ENCODE assay signal across 8 mouse cellular contexts in genomic region chr10:62216595-62216994, GRCm38 (mm10). TPM values are rescaled to one million over a fixed set of nuclear protein-coding genes. Genes with fewer than 3 reads are reported as not detected.
DNase-seq lines count a peak whose midpoint lies in the region; ATAC-seq and TF ChIP-seq lines count a peak whose summit lies in the region.

No protein-coding gene starts in this region.

- H3K9ac ChIP-seq in kidney, postnatal 0 days (ENCODE audit: low read depth, low read length): no peak overlapping the region
- H3K9ac ChIP-seq in midbrain, embryonic 15.5 days: no peak overlapping the region

- H3K27ac ChIP-seq in kidney, postnatal 0 days: peak overlapping the region; percentile 72
- peak overlapping the region; percentile 19; the same call in 1 of the 2 replicates for H3K27ac ChIP-seq in midbrain, embryonic 15.5 days

- DNase-seq in G1E (ENCODE audit: low spot score): no peak
- peak; percentile 37 for DNase-seq in MN1 (ENCODE audit: low spot score)
- peak; percentile 74 for DNase-seq in kidney, postnatal 0 days (ENCODE audit: low spot score)
- no peak for DNase-seq in thymus, postnatal 0 days (ENCODE audit: low spot score)
- no peak for DNase-seq in gastrocnemius, postnatal 25 days

- no peak overlapping the region for H3K4me2 ChIP-seq in kidney, postnatal 0 days (ENCODE audit: low read length)
- H3K4me2 ChIP-seq in midbrain, embryonic 15.5 days: no peak overlapping the region

- peak; percentile 86 for ATAC-seq in G1E (ENCODE audit: extremely low read depth, insufficient number of reproducible peaks, low FRiP score, poor library complexity, severe bottlenecking)
- 0 out of 2 replicates have a peak, but pooled peaks have one; percentile 40 for ATAC-seq in kidney, postnatal 0 days (replicated peaks; ENCODE audit: low FRiP score, low read depth)
- no peak for ATAC-seq in midbrain, embryonic 15.5 days (replicated peaks)
- ATAC-seq in inflammation-experienced regulatory T-cells, adult 6 months: no peak

- H3K36me3 ChIP-seq in G1E (replicated peaks): no peaks in the 10 kb centered on the region
- peaks cover 8% of the 10 kb centered on the region for H3K36me3 ChIP-seq in erythroblast, embryonic 14.5 days (ENCODE audit: control insufficient read depth)
- H3K36me3 ChIP-seq in kidney, postnatal 0 days (ENCODE audit: insufficient read depth, low read length): no peaks in the 10 kb centered on the region
- H3K36me3 ChIP-seq in midbrain, embryonic 15.5 days (replicated peaks): no peaks in the 10 kb centered on the region

- 19% methylated on average over 5 of the region's 5 CpGs for WGBS in kidney, postnatal 0 days
- 47% methylated on average over 5 of the region's 5 CpGs for WGBS in midbrain, embryonic 15.5 days

- no peaks in the 10 kb centered on the region for H3K9me3 ChIP-seq in G1E (replicated peaks)
- no peaks in the 10 kb centered on the region for H3K9me3 ChIP-seq in erythroblast, embryonic 14.5 days (ENCODE audit: control insufficient read depth, low read length)
- no peaks in the 10 kb centered on the region for H3K9me3 ChIP-seq in kidney, postnatal 0 days (replicated peaks; ENCODE audit: low read length)
- H3K9me3 ChIP-seq in midbrain, embryonic 15.5 days: no peaks in the 10 kb centered on the region

- TF ChIP-seq CTCF in G1E (IDR thresholded peaks at IDR 0.05; ENCODE audit: low read depth, low read length): no peak
- TF ChIP-seq CTCF in kidney, postnatal 0 days (IDR thresholded peaks at IDR 0.05; ENCODE audit: low read depth): no peak

- no peak overlapping the region; the same call in 1 of the 2 replicates for H3K4me3 ChIP-seq in G1E (ENCODE audit: low read depth, low read length)
- H3K4me3 ChIP-seq in erythroblast, embryonic 14.5 days (replicated peaks): peak overlapping the region; percentile 44
- no peak overlapping the region for H3K4me3 ChIP-seq in kidney, postnatal 0 days (replicated peaks; ENCODE audit: low read depth, low read length)
- H3K4me3 ChIP-seq in midbrain, embryonic 15.5 days: no peak overlapping the region

- H3K27me3 ChIP-seq in G1E (ENCODE audit: insufficient read depth, low read length): no peaks in the 10 kb centered on the region
- no peaks in the 10 kb centered on the region for H3K27me3 ChIP-seq in erythroblast, embryonic 14.5 days (ENCODE audit: control insufficient read depth)
- no peaks in the 10 kb centered on the region for H3K27me3 ChIP-seq in kidney, postnatal 0 days (ENCODE audit: insufficient read depth, low read length)
- H3K27me3 ChIP-seq in midbrain, embryonic 15.5 days (replicated peaks): no peaks in the 10 kb centered on the region

- peaks cover 80% of the 10 kb centered on the region for H3K4me1 ChIP-seq in G1E (ENCODE audit: insufficient read depth, low read depth, low read length)
- H3K4me1 ChIP-seq in erythroblast, embryonic 14.5 days (ENCODE audit: control insufficient read depth): peaks cover 86% of the 10 kb centered on the region
- H3K4me1 ChIP-seq in kidney, postnatal 0 days (replicated peaks; ENCODE audit: insufficient read depth, low read length): peaks cover 19% of the 10 kb centered on the region
- H3K4me1 ChIP-seq in midbrain, embryonic 15.5 days: no peaks in the 10 kb centered on the region

RNA-seq across cellular contexts. Expression of gene Tspan15, which starts 14.5 kb away (rescaled TPM):
- 8.2 and 10.2 TPM in 2 replicates for total RNA-seq in G1E (2014; fragmentation: Nextera tagmentation)
- total RNA-seq in G1E (2017): 1.9 TPM in 2 replicates
- polyA plus RNA-seq in G1E (2012): 1.5 and 1.7 TPM in 2 replicates
- 0.29 and 0.30 TPM in 2 replicates for polyA plus RNA-seq in erythroblast, embryonic 14.5 days (2012)
- 47.0 and 49.8 TPM in 2 replicates for polyA plus RNA-seq in kidney, postnatal 0 days (2015; fragmentation: Nextera tagmentation; extraction: Ambion mirVana)
- 21.1 and 23.4 TPM in 2 replicates for polyA plus RNA-seq in midbrain, embryonic 15.5 days (2015; fragmentation: Nextera tagmentation; extraction: Ambion mirVana)
- polyA plus RNA-seq in thymus, postnatal 0 days (2015; fragmentation: Nextera tagmentation; extraction: Ambion mirVana): 3.7 and 4.5 TPM in 2 replicates
- not detected for polyA plus RNA-seq in inflammation-experienced regulatory T-cells, adult 6 months (2017; shearing (Covaris generic))
- 1 to 10 TPM; 4.0 to 5.2 TPM for total RNA-seq in gastrocnemius, postnatal 25 days (2021)

RNA-seq across cellular contexts. Expression of gene Tacr2, which starts 35.6 kb away (rescaled TPM):
- 0.45 TPM in 1 of 2 replicates, not detected in the other for total RNA-seq in G1E (2014; fragmentation: Nextera tagmentation)
- 0.06 TPM in 1 of 2 replicates, not detected in the other for total RNA-seq in G1E (2017)
- 0.03 TPM in 1 of 2 replicates, not detected in the other for polyA plus RNA-seq in G1E (2012)
- not detected in 2 replicates for polyA plus RNA-seq in erythroblast, embryonic 14.5 days (2012)
- not detected in 2 replicates for polyA plus RNA-seq in kidney, postnatal 0 days (2015; fragmentation: Nextera tagmentation; extraction: Ambion mirVana)
- not detected in 2 replicates for polyA plus RNA-seq in midbrain, embryonic 15.5 days (2015; fragmentation: Nextera tagmentation; extraction: Ambion mirVana)
- 0.05 and 0.06 TPM in 2 replicates for polyA plus RNA-seq in thymus, postnatal 0 days (2015; fragmentation: Nextera tagmentation; extraction: Ambion mirVana)
- polyA plus RNA-seq in inflammation-experienced regulatory T-cells, adult 6 months (2017; shearing (Covaris generic)): not detected
- not detected for total RNA-seq in gastrocnemius, postnatal 25 days (2021)

Comparison
In these comparisons a context has a peak if more than half of its experiments do, and no peak if none do; other contexts are left out.
1. ATAC-seq: peak in G1E (single experiment) and kidney, postnatal 0 days (single experiment); none in midbrain, embryonic 15.5 days (single experiment) and inflammation-experienced regulatory T-cells, adult 6 months (single experiment).
2. DNase-seq: peak in MN1 (single experiment) and kidney, postnatal 0 days (single experiment); none in G1E (single experiment), thymus, postnatal 0 days (single experiment) and gastrocnemius, postnatal 25 days (single experiment).